Mouse (Mus musculus): ENCODE data around the gene Pcid2.

GRCm38 (mm10) chr8:13120882-13121665 lies 15.8 kb upstream of the Pcid2 start:
- TF ChIP-seq POLR2A (IDR thresholded peaks at IDR 0.05; ENCODE audit: control insufficient read depth, extremely low read depth, insufficient read depth, low read length, poor library complexity): no peak
- no peak for TF ChIP-seq CTCF (IDR thresholded peaks at IDR 0.05; ENCODE audit: borderline replicate concordance, control insufficient read depth, extremely low read depth, insufficient read depth, low read length, poor library complexity)

Data from thymus, adult 2 months (tissue).